Mouse (Mus musculus) telencephalon, adult 2 months (tissue): Measurements from ENCODE around the gene Gm8232.
"Not testable (repeated sequence)": the region's sequence is repeated elsewhere in the genome, so short reads cannot be mapped to it uniquely, and the experiment has no call there.

Experiments used
- DNase-seq: peaks from one replicate; pipeline ENCODE4 v3.0.0-alpha.2; 2011; ENCODE audit warnings: low read depth, low spot score

Gm8232 gene

GRCm38 (mm10) chr14:44433335-44433734 is at the start of gene Gm8232:
Gm8232 (plus strand) TSS chr14:44433635.
- DNase-seq, result not testable (repeated sequence)

DNA sequence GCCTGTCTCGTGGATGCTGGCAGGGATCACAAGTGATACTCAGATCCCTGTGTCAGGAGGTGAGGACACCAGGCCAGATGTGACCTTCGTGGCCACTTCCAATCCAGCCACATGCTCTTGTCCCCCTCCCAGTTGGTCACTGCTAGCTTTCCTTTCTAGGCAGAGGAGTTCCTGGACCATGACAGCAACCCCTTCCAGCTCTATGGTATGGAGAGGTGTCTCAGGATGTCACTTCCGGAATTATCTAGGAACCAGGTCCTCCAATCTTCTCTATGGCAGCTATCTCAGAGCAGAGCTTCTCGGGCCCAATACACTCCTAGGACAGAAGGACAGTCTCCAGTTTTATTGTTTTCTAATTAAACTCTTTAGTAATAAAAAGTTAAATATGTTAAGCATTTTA is 49.2 kb upstream of the Gm8232 start:
- DNase-seq, result not testable (repeated sequence)

GRCm38 (mm10) chr14:44410588-44410987 is 22.8 kb upstream of the Gm8232 start, which contains the start of gene Gm3371:
Gm3371 (minus strand) TSS chr14:44410688.
- DNase-seq, result not testable (repeated sequence)
